Mouse (Mus musculus) liver, embryonic 14 days (tissue): ENCODE data around the gene Tmem245. TPM values are rescaled to one million over a fixed set of nuclear protein-coding genes. Genes with fewer than 3 reads are reported as not detected.

Source experiments
- polyA plus RNA-seq: library from polyadenylated mRNA; depleted of rRNA; stranded (reverse); fragments of >200 nt; gene quantifications from 2 replicates; pipeline ENCODE4 v1.2.3, GENCODE M21; 2012; rRNA removed

Gene Tmem245
- polyA plus RNA-seq, result 2.1 and 2.3 TPM in 2 replicates

DNA sequence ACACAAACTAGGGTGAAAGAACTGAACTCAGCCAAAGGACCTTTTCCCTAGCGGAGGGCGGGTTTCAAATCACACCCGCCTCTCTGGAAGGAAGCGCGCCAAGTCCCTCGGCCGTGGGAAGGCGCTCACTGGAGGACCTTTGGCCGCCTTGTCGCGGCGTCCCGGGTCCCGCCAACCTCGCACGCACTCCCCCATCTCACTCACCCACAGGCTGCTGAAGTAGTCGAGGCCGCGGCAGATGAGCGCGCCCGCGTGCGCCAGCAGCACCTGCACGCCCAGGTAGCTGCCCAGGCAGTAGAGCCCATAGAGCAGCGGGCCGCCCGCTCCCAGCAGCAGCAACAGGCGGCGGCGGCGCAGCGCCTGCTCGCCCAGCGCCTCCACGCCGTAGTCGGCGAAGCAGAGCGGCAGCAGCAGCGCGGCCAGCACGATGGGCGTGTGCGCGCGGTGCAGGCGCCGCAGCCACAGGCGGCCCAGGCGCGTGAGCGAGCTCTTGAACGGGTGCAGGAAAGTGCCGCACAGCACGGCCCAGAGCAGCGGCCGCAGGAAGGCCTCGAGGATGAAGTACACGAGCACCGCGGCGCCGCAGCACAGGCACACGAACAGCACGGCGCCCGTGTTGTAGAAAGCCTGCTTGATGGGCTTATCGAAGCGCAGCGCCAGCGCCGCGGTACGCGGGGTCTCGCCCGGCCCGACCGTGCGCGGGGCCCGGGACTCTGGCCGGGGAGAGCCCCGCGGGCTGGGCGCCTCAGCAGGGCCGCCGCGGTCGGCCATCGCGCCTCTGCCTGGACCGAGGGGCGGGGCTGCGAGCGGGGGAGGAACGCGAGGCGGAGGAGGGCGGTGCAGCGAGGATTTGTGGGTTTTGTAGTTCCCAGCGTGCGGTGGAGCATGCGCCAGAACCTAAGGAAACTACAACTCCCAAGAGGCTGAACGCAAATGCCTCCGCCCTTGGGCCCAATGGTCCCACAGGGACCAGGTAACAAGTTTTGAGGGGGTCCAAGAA, at the start of gene Tmem245:
Gene Tmem245 (minus strand): TSS at position 797 of the 1,000 bp plus-strand sequence.

DNA sequence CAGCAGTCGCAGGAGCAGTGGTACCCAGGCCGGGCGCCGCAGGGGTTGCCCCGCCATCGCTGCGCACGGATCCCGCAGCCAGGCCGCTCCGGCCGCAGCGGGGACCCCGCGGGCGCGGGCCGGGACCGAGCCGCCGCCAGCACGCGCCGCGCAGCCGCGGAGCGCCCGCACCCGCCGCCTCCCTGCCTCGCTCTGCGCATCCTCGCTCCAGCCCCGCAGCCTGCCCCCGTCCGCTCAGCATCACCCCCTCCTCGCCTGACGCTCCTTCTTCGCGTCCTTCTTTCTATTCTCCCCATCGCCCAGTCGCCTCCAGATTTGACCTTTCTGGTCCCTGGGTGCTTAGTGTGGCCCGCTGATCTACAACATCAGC, 43.0 kb upstream of the Tmem245 start, which contains the start of gene Frrs1l:
Gene Frrs1l (minus strand): TSS at position 177 of the 370 bp plus-strand sequence.

GRCm38 (mm10) chr4:56865003-56865511, 82.2 kb downstream of the Tmem245 start, which contains the start of gene Ctnnal1:
Gene Ctnnal1, minus strand, starts transcription at chr4:56865188.

Other genes starting within 250 kb of the Tmem245 start
- gene Gm26657, start 207.4 kb downstream of the Tmem245 start, polyA plus RNA-seq, result not detected in 2 replicates
- not detected in 2 replicates for gene Actl7b, start 206.0 kb downstream of the Tmem245 start, polyA plus RNA-seq
- not detected in 2 replicates for gene Actl7a, start 204.0 kb downstream of the Tmem245 start, polyA plus RNA-seq
- 12.5 and 13.2 TPM in 2 replicates for gene Elp1, start 145.1 kb downstream of the Tmem245 start, polyA plus RNA-seq
- 2.2 and 3.1 TPM in 2 replicates for gene Fam206a, start 145.1 kb downstream of the Tmem245 start, polyA plus RNA-seq
- 4.6 and 5.5 TPM in 2 replicates for gene Ctnnal1, start 82.2 kb downstream of the Tmem245 start, polyA plus RNA-seq
- gene Frrs1l, start 43.0 kb upstream of the Tmem245 start, polyA plus RNA-seq, result 0.01 TPM in 2 replicates
- 2.4 and 2.8 TPM in 2 replicates for gene Epb41l4b, start 196.0 kb upstream of the Tmem245 start, polyA plus RNA-seq